Mouse (Mus musculus): ENCODE results near the gene As3mt.

- TF ChIP-seq CTCF (conservative IDR thresholded peaks at IDR 0.05; ENCODE audit: low read length) (no peak), POU5F1 (IDR thresholded peaks at IDR 0.05; ENCODE audit: borderline replicate concordance, low read length) (no peak)
These were observed 51.8 kb downstream of the As3mt start for GRCm38 (mm10) chr19:46759096-46759495.
